Mouse (Mus musculus): ENCODE results near the gene Tuba1a. TPM values are rescaled to one million over a fixed set of nuclear protein-coding genes. Genes with fewer than 3 reads are reported as not detected.
"Not testable (repeated sequence)": the region's sequence is repeated elsewhere in the genome, so short reads cannot be mapped to it uniquely, and the experiment has no call there.

Gene Tuba1a
- polyA plus RNA-seq, 1 experiment from 2014 or later = 1,480 TPM

GRCm38 (mm10) chr15:98933004-98933671 lies 20.4 kb downstream of the Tuba1a start:
- H3K9me3 ChIP-seq; H3K36me3 ChIP-seq; H3K27me3 ChIP-seq; ATAC-seq (ENCODE audit: insufficient number of reproducible peaks, insufficient read depth, low FRiP score, low TSS enrichment, low read depth): not testable (repeated sequence)
- whole genome bisulfite sequencing = 12% methylated on average over 8 of the region's 9 CpGs
- Histone ChIP-seq H3K4me1 (peaks cover 26% of the 10 kb centered on the region), H3K27ac (peak overlapping the region; percentile 99), H3K4me2 (peak overlapping the region; percentile 88), H3K4me3 (peak overlapping the region; percentile 76), H3K9ac (peak overlapping the region; percentile 95)

- Histone ChIP-seq H3K9me3 (no peaks in the 10 kb centered on the region), H3K27me3 (no peaks in the 10 kb centered on the region), H3K4me3 (no peak overlapping the region), H3K27ac (no peak overlapping the region), H3K9ac (no peak overlapping the region), H3K36me3 (peaks cover 9% of the 10 kb centered on the region), H3K4me2 (no peak overlapping the region), H3K4me1 (peaks cover 26% of the 10 kb centered on the region)
- ATAC-seq (ENCODE audit: insufficient number of reproducible peaks, insufficient read depth, low FRiP score, low TSS enrichment, low read depth) = no peak
- WGBS = 76% methylated on average over 3 of the region's 3 CpGs
Measured at GRCm38 (mm10) chr15:98930998-98931397, 22.5 kb downstream of the Tuba1a start.

GRCm38 (mm10) chr15:98930017-98930734 lies 23.3 kb downstream of the Tuba1a start:
- H3K9ac ChIP-seq = no peak overlapping the region
- 52% methylated on average over 8 of the region's 8 CpGs for WGBS
- no peak overlapping the region for H3K4me2 ChIP-seq
- no peaks in the 10 kb centered on the region for H3K9me3 ChIP-seq
- H3K4me1 ChIP-seq = peaks cover 18% of the 10 kb centered on the region
- no peaks in the 10 kb centered on the region for H3K27me3 ChIP-seq
- peaks cover 9% of the 10 kb centered on the region for H3K36me3 ChIP-seq
- no peak for ATAC-seq (ENCODE audit: insufficient number of reproducible peaks, insufficient read depth, low FRiP score, low TSS enrichment, low read depth)
- H3K27ac ChIP-seq = no peak overlapping the region
- H3K4me3 ChIP-seq = no peak overlapping the region

- Histone ChIP-seq H3K4me2 (peak overlapping the region; percentile 36; the same call in 1 of the 2 replicates), H3K4me3 (no peak overlapping the region), H3K27ac (peak overlapping the region; percentile 35; the same call in 1 of the 2 replicates), H3K9ac (no peak overlapping the region), H3K27me3 (no peaks in the 10 kb centered on the region), H3K36me3 (peaks cover 9% of the 10 kb centered on the region), H3K4me1 (peaks cover 17% of the 10 kb centered on the region), H3K9me3 (no peaks in the 10 kb centered on the region)
- 11% methylated on average over 13 of the region's 13 CpGs for WGBS
- peak; percentile 72; the same call in 1 of the 2 replicates for ATAC-seq (ENCODE audit: insufficient number of reproducible peaks, insufficient read depth, low FRiP score, low TSS enrichment, low read depth)
Measured at GRCm38 (mm10) chr15:98928598-98929240, 24.8 kb downstream of the Tuba1a start.

- Histone ChIP-seq H3K27ac (no peak overlapping the region), H3K4me2 (no peak overlapping the region), H3K9ac (no peak overlapping the region), H3K36me3 (peaks cover 9% of the 10 kb centered on the region), H3K4me3 (no peak overlapping the region), H3K27me3 (no peaks in the 10 kb centered on the region), H3K4me1 (peaks cover 12% of the 10 kb centered on the region), H3K9me3 (no peaks in the 10 kb centered on the region)
- WGBS = 85% methylated on average over 5 of the region's 5 CpGs
- ATAC-seq (ENCODE audit: insufficient number of reproducible peaks, insufficient read depth, low FRiP score, low TSS enrichment, low read depth) = no peak
Measured at GRCm38 (mm10) chr15:98927566-98927965, 25.9 kb downstream of the Tuba1a start.

GRCm38 (mm10) chr15:98924682-98925081 lies 28.8 kb downstream of the Tuba1a start:
- Histone ChIP-seq H3K4me3 (no peak overlapping the region), H3K4me1 (peaks cover 7% of the 10 kb centered on the region), H3K4me2 (no peak overlapping the region), H3K36me3 (no peaks in the 10 kb centered on the region), H3K9ac (no peak overlapping the region), H3K27ac (no peak overlapping the region), H3K27me3 (no peaks in the 10 kb centered on the region), H3K9me3 (no peaks in the 10 kb centered on the region)
- WGBS = 74% methylated on average over 3 of the region's 3 CpGs
- ATAC-seq (ENCODE audit: insufficient number of reproducible peaks, insufficient read depth, low FRiP score, low TSS enrichment, low read depth) = no peak

- WGBS = 82% methylated on average over 2 of the region's 2 CpGs
Measured at GRCm38 (mm10) chr15:98923031-98923537, 30.4 kb downstream of the Tuba1a start.

GRCm38 (mm10) chr15:98922581-98922980 lies 30.9 kb downstream of the Tuba1a start:
- H3K27me3 ChIP-seq = no peaks in the 10 kb centered on the region
- H3K4me2 ChIP-seq = no peak overlapping the region
- no peak overlapping the region for H3K27ac ChIP-seq
- peaks cover 4% of the 10 kb centered on the region; the same call in 1 of the 2 replicates for H3K4me1 ChIP-seq
- no peak overlapping the region for H3K9ac ChIP-seq
- no peaks in the 10 kb centered on the region for H3K9me3 ChIP-seq
- no peak for ATAC-seq (ENCODE audit: insufficient number of reproducible peaks, insufficient read depth, low FRiP score, low TSS enrichment, low read depth)
- 62% methylated on average over 3 of the region's 3 CpGs for WGBS
- H3K4me3 ChIP-seq = no peak overlapping the region
- H3K36me3 ChIP-seq = no peaks in the 10 kb centered on the region

More at GRCm38 (mm10) chr15:98923031-98923537, 30.4 kb downstream of the Tuba1a start:
- ATAC-seq (ENCODE audit: insufficient number of reproducible peaks, insufficient read depth, low FRiP score, low TSS enrichment, low read depth) = no peak
- H3K9me3 ChIP-seq = no peaks in the 10 kb centered on the region
- H3K36me3 ChIP-seq = no peaks in the 10 kb centered on the region
- H3K27ac ChIP-seq = no peak overlapping the region
- no peaks in the 10 kb centered on the region for H3K27me3 ChIP-seq
- no peak overlapping the region for H3K4me3 ChIP-seq
- peaks cover 4% of the 10 kb centered on the region; the same call in 1 of the 2 replicates for H3K4me1 ChIP-seq
- no peak overlapping the region for H3K9ac ChIP-seq
- no peak overlapping the region for H3K4me2 ChIP-seq

- H3K27me3 ChIP-seq = no peaks in the 10 kb centered on the region
Measured at GRCm38 (mm10) chr15:98921510-98921909, 32.0 kb downstream of the Tuba1a start.

GRCm38 (mm10) chr15:98918499-98918895 lies 35.0 kb downstream of the Tuba1a start:
- Histone ChIP-seq H3K9ac (peak overlapping the region; percentile 70), H3K27ac (peak overlapping the region; percentile 76; the same call in 1 of the 2 replicates), H3K4me3 (peak overlapping the region; percentile 84), H3K36me3 (peaks cover 18% of the 10 kb centered on the region), H3K4me2 (peak overlapping the region; percentile 80), H3K4me1 (peaks cover 20% of the 10 kb centered on the region)
- WGBS = 23% methylated on average over 8 of the region's 8 CpGs
- ATAC-seq (ENCODE audit: insufficient number of reproducible peaks, insufficient read depth, low FRiP score, low TSS enrichment, low read depth); H3K9me3 ChIP-seq; H3K27me3 ChIP-seq: not testable (repeated sequence)

More at GRCm38 (mm10) chr15:98921510-98921909, 32.0 kb downstream of the Tuba1a start:
- H3K27ac ChIP-seq = no peak overlapping the region
- H3K9me3 ChIP-seq = no peaks in the 10 kb centered on the region
- no peak for ATAC-seq (ENCODE audit: insufficient number of reproducible peaks, insufficient read depth, low FRiP score, low TSS enrichment, low read depth)
- H3K4me2 ChIP-seq = no peak overlapping the region
- no peak overlapping the region for H3K9ac ChIP-seq
- no peaks in the 10 kb centered on the region for H3K36me3 ChIP-seq
- 63% methylated on average over 5 of the region's 5 CpGs for WGBS
- H3K4me3 ChIP-seq = no peak overlapping the region
- peaks cover 8% of the 10 kb centered on the region for H3K4me1 ChIP-seq
